Mouse (Mus musculus): ENCODE data around the gene Ccdc159. TPM values are rescaled to one million over a fixed set of nuclear protein-coding genes. Genes with fewer than 3 reads are reported as not detected.
A peak's percentile ranks its signal among the peaks of the same experiment; 100 is the strongest.

Gene Ccdc159
- total RNA-seq, 1 experiment, result 1.9 TPM

DNA sequence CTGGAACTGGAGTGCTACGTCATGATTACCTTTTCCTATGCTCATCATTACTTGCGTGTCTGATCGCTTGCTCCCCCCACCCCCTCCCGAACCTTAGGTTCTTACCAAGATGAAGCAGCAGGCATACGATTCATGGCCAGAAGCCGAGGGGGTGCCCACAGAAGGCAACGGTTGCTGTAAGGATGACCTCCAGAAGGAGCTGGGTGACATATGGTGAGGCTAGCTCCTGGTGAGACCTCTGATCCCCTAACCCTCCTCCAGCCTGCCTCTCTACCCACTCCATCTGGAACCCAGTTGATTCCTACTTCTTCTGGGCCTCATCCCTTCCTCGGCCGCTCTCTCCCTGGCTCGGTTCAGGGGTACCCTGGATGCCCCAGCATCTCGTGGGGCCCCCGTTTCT, 6.8 kb downstream of the Ccdc159 start:
- no peak for DNase-seq (ENCODE audit: low read depth, low spot score)
- in situ Hi-C loops (cut with MboI; ENCODE audit: low sequenced_read_pairs in 2 of 2, unreplicated experiment in 2 of 2), result no loop called here
- no peak overlapping the region for H3K9ac ChIP-seq (ENCODE audit: insufficient read depth, low read depth, low read length, poor library complexity, severe bottlenecking)
- no peak overlapping the region for H3K4me3 ChIP-seq (ENCODE audit: insufficient read depth in 1 of 2, low read depth in 1 of 2, low read length in 2 of 2, poor library complexity in 1 of 2, severe bottlenecking in 1 of 2)
- H3K27ac ChIP-seq (ENCODE audit: insufficient read depth, low read depth, low read length, poor library complexity, severe bottlenecking), result no peak overlapping the region
- no peaks in the 10 kb centered on the region for H3K9me3 ChIP-seq (ENCODE audit: control insufficient read depth, insufficient read depth, low read depth, low read length)
- peaks cover 2 to 12% of the 10 kb centered on the region in 2 experiments; a peak in 2 of 4 replicates for H3K4me1 ChIP-seq (ENCODE audit: control insufficient read depth in 2 of 2, insufficient read depth in 2 of 2, low read length in 2 of 2, poor library complexity in 1 of 2)
- H3K36me3 ChIP-seq (ENCODE audit: control insufficient read depth, insufficient read depth, low read length, poor library complexity, severe bottlenecking), result no peaks in the 10 kb centered on the region; the same call in 1 of the 2 replicates
- TF ChIP-seq HCFC1 (IDR thresholded peaks at IDR 0.05; ENCODE audit: borderline replicate concordance, insufficient read depth, low read length), result no peak
- TF ChIP-seq CHD2 (IDR thresholded peaks at IDR 0.05; ENCODE audit: low read depth, low read length), result no peak
- TF ChIP-seq ZC3H11A (IDR thresholded peaks at IDR 0.05; ENCODE audit: borderline replicate concordance, low read depth, low read length), result no peak
- TF ChIP-seq ZNF384 (IDR thresholded peaks at IDR 0.05; ENCODE audit: low read depth, low read length), result no peak
- no peak for TF ChIP-seq MAFK (IDR thresholded peaks at IDR 0.05; ENCODE audit: insufficient read depth, low read depth, low read length)

DNA sequence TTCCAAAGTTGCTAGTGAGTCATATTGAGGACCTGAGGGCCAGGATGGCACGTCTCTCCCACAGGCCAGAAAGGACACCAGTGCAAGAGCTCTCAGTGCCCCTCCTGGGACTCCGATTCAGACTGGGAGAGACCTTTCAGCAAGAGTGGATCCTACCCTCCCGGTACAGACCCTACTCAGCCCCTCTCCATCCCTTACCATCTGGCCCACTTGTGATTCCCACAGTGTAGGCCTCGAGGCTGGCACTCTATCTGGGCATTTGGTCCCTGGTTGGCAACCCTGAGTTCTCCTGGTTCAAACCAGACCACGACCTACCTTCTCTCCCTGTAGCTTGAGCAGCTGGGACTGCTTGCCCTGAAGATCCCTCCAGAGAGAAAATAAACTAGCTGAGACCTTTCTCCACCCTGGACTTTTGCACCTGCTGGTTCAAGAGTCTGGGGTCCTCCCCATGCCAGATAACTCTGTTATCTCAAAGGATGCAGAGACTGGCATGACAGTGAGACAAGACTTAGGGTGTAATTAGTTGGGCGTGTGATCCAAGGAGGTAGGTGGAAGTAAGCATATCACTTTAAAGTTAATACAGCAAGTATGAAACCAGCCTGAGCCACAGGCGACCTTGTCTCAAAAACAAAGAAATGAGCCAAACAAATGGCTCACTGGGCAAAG, 8.3 kb downstream of the Ccdc159 start:
- no peaks in the 10 kb centered on the region; the same call in 1 of the 2 replicates for H3K36me3 ChIP-seq (ENCODE audit: control insufficient read depth, insufficient read depth, low read length, poor library complexity, severe bottlenecking)
- no peaks in the 10 kb centered on the region for H3K9me3 ChIP-seq (ENCODE audit: control insufficient read depth, insufficient read depth, low read depth, low read length)
- no peak for DNase-seq (ENCODE audit: low read depth, low spot score)
- no peak overlapping the region for H3K27ac ChIP-seq (ENCODE audit: insufficient read depth, low read depth, low read length, poor library complexity, severe bottlenecking)
- peaks cover 2 to 12% of the 10 kb centered on the region in 2 experiments; a peak in 2 of 4 replicates for H3K4me1 ChIP-seq (ENCODE audit: control insufficient read depth in 2 of 2, insufficient read depth in 2 of 2, low read length in 2 of 2, poor library complexity in 1 of 2)
- H3K9ac ChIP-seq (ENCODE audit: insufficient read depth, low read depth, low read length, poor library complexity, severe bottlenecking), result no peak overlapping the region
- in situ Hi-C loops (cut with MboI; ENCODE audit: low sequenced_read_pairs in 2 of 2, unreplicated experiment in 2 of 2), result no loop called here
- H3K4me3 ChIP-seq (ENCODE audit: insufficient read depth in 1 of 2, low read depth in 1 of 2, low read length in 2 of 2, poor library complexity in 1 of 2, severe bottlenecking in 1 of 2), result no peak overlapping the region
- no peak for TF ChIP-seq CHD2 (IDR thresholded peaks at IDR 0.05; ENCODE audit: low read depth, low read length)
- TF ChIP-seq ZC3H11A (IDR thresholded peaks at IDR 0.05; ENCODE audit: borderline replicate concordance, low read depth, low read length), result no peak
- TF ChIP-seq ZNF384 (IDR thresholded peaks at IDR 0.05; ENCODE audit: low read depth, low read length), result no peak
- no peak for TF ChIP-seq HCFC1 (IDR thresholded peaks at IDR 0.05; ENCODE audit: borderline replicate concordance, insufficient read depth, low read length)
- TF ChIP-seq MAFK (IDR thresholded peaks at IDR 0.05; ENCODE audit: insufficient read depth, low read depth, low read length), result no peak

DNA sequence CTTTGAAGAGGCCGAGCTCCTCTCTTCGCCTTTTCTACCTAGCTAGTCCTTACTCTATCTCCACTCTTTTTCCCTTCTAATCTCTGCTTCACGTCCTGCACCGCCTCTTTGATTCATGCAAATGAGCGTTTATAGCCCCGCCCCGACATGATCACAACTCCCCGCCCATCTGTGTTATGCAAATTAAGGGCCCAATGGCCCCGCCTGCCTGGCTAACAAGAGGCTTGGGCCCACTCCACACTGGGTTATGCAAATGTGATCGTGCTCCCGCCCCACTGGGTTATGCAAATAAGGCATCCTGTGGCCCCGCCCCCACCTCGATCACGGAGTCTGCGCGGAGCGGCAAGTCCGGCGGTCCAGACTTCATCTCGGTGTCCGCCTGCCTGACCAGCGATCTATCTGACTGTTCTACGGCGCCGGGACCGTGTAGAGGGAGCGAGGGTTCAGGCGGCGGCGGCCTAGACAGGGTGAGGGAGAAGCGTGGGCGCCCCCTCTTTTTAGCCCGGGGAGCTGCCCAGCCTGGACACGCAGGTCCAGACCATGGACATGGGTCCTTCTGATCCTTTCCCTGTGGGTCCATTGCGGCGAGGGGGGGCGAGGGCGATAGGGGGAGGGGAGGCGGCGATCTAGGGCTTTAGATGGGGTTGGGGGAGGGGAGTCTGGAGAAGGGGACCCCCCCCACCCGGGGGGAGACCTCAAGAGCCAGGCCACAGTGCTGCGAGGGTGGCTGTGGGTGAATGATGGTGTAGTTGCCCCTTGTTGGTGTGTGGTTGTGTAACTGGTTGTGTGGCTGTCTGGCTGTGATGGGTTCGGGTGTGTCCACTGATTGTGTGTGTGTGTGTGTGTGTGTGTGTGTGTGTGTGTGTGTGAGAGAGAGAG, 9.7 kb downstream of the Ccdc159 start, which contains the start of gene Plppr2:
Gene Plppr2, plus strand, starts transcription at position 342 of the 879 bp plus-strand sequence.
- Histone ChIP-seq H3K36me3 (ENCODE audit: control insufficient read depth, insufficient read depth, low read length, poor library complexity, severe bottlenecking) (no peaks in the 10 kb centered on the region; the same call in 1 of the 2 replicates), H3K9ac (ENCODE audit: insufficient read depth, low read depth, low read length, poor library complexity, severe bottlenecking) (peak within 1 kb of the TSS; percentile 81), H3K27ac (ENCODE audit: insufficient read depth, low read depth, low read length, poor library complexity, severe bottlenecking) (no peak within 1 kb of the TSS), H3K4me3 (ENCODE audit: insufficient read depth in 1 of 2, low read depth in 1 of 2, low read length in 2 of 2, poor library complexity in 1 of 2, severe bottlenecking in 1 of 2) (peak within 1 kb of the TSS; percentile 84 to 92), H3K9me3 (ENCODE audit: control insufficient read depth, insufficient read depth, low read depth, low read length) (no peaks in the 10 kb centered on the region), H3K4me1 (ENCODE audit: control insufficient read depth in 2 of 2, insufficient read depth in 2 of 2, low read length in 2 of 2, poor library complexity in 1 of 2) (peaks cover 2 to 12% of the 10 kb centered on the region in 2 experiments; a peak in 2 of 4 replicates)
- in situ Hi-C loops (cut with MboI; ENCODE audit: low sequenced_read_pairs in 2 of 2, unreplicated experiment in 2 of 2), result no loop called here
- TF ChIP-seq ZC3H11A (IDR thresholded peaks at IDR 0.05; ENCODE audit: borderline replicate concordance, low read depth, low read length) (no peak), HCFC1 (IDR thresholded peaks at IDR 0.05; ENCODE audit: borderline replicate concordance, insufficient read depth, low read length) (no peak), CHD2 (IDR thresholded peaks at IDR 0.05; ENCODE audit: low read depth, low read length) (no peak), MAFK (IDR thresholded peaks at IDR 0.05; ENCODE audit: insufficient read depth, low read depth, low read length) (no peak), ZNF384 (IDR thresholded peaks at IDR 0.05; ENCODE audit: low read depth, low read length) (no peak)
- peak; percentile 97 for DNase-seq (ENCODE audit: low read depth, low spot score)

DNA sequence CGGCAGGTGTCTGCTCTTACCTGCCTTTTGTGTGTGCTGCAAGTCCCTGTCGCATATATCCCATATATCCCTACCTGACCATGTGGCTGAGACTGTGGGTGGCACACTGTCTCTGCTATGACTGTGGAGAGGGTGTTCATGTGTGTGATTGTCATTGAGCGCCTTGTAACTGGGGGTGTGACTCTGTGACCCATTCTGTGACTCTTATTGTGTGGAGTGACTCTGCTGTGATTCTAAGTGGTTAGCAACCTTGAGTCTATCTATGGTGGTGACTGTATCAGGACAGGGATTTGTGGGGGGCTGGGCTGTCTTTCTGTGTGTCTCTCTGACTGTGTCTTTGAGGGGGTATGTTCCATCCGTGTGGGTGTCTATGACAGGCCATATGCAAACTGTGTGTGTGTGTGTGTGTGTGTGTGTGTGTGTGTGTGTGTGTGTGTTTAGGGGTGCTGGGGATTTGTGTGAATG, 10.5 kb downstream of the Ccdc159 start:
- Histone ChIP-seq H3K4me3 (ENCODE audit: insufficient read depth in 1 of 2, low read depth in 1 of 2, low read length in 2 of 2, poor library complexity in 1 of 2, severe bottlenecking in 1 of 2) (no peak overlapping the region), H3K9me3 (ENCODE audit: control insufficient read depth, insufficient read depth, low read depth, low read length) (no peaks in the 10 kb centered on the region), H3K4me1 (ENCODE audit: control insufficient read depth in 2 of 2, insufficient read depth in 2 of 2, low read length in 2 of 2, poor library complexity in 1 of 2) (peaks cover 2 to 10% of the 10 kb centered on the region in 2 experiments; a peak in 2 of 4 replicates), H3K9ac (ENCODE audit: insufficient read depth, low read depth, low read length, poor library complexity, severe bottlenecking) (no peak overlapping the region), H3K27ac (ENCODE audit: insufficient read depth, low read depth, low read length, poor library complexity, severe bottlenecking) (no peak overlapping the region), H3K36me3 (ENCODE audit: control insufficient read depth, insufficient read depth, low read length, poor library complexity, severe bottlenecking) (no peaks in the 10 kb centered on the region; the same call in 1 of the 2 replicates)
- no peak for DNase-seq (ENCODE audit: low read depth, low spot score)
- TF ChIP-seq HCFC1 (IDR thresholded peaks at IDR 0.05; ENCODE audit: borderline replicate concordance, insufficient read depth, low read length) (no peak), ZC3H11A (IDR thresholded peaks at IDR 0.05; ENCODE audit: borderline replicate concordance, low read depth, low read length) (no peak), ZNF384 (IDR thresholded peaks at IDR 0.05; ENCODE audit: low read depth, low read length) (no peak), CHD2 (IDR thresholded peaks at IDR 0.05; ENCODE audit: low read depth, low read length) (no peak), MAFK (IDR thresholded peaks at IDR 0.05; ENCODE audit: insufficient read depth, low read depth, low read length) (no peak)
- in situ Hi-C loops (cut with MboI; ENCODE audit: low sequenced_read_pairs in 2 of 2, unreplicated experiment in 2 of 2), result no loop called here
